Mouse (Mus musculus): Measurements from ENCODE around the gene Osbpl6. TPM values are rescaled to one million over a fixed set of nuclear protein-coding genes. Genes with fewer than 3 reads are reported as not detected.

Osbpl6 gene
- polyA plus RNA-seq (2012; rRNA removed; ENCODE audit: low replicate concordance): 71.3 and 140 TPM in 2 replicates

DNA sequence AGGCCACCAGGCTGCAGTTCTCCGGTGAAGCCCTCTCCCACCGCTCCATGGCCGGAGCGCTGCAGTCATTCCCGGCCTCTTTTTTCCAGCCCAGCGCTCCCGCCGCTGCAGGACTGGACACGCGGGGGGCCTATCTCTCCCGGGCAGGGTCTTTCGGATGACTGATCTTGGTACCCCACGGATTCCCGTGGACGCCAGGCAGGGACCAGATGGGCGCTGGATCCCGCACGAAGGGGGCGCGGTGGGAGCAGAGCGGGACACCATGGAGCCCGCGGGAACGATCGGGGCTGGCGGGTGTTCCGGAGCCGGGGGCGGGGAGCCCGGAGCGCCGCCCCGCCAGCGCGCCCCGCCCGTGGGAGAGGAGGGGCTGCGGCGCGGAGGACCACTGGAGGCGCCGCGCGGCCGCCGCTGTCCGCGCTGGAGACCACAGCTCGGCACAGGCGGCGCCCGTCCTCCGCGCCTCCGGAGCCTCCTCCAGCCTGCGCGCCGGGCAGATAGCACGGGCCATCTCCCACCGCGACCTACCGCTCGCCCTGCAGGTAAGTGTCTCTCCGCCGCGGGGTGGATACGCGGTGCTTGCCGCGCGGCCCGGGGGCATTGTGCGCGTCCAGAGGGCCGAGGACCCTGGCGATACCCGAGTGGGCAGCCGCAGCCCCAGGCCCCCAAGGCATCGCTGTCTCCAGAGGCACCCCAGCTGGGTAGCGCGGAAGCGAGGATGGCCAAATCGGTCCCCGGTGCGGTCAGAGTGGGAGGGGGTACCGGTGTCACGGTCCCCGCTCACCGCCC, at the start of gene Osbpl6:
Osbpl6 (plus strand) TSS at position 358 of the 786 bp plus-strand sequence.

DNA sequence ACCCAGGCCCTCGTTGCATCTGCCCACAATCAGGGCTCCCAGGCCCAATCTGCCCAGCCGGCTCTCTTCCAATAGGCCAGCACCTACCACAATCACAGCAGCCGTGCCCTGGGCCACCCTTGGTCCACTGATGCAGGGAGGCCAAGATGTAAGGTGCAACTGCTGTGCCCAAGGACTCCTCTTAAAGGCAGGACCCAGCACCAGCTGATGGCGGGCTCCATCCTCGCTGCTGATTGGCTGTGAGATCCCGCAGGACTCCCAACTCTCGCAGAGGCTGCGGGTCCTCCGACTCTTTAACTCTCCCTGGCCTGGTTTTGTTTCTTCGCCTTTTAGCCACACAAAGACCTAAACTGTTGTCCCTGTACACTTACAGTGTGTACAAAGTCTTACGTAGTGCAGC, 46.1 kb upstream of the Osbpl6 start, which contains the start of gene Cyct:
Cyct (minus strand) TSS at position 225 of the 400 bp plus-strand sequence.

DNA sequence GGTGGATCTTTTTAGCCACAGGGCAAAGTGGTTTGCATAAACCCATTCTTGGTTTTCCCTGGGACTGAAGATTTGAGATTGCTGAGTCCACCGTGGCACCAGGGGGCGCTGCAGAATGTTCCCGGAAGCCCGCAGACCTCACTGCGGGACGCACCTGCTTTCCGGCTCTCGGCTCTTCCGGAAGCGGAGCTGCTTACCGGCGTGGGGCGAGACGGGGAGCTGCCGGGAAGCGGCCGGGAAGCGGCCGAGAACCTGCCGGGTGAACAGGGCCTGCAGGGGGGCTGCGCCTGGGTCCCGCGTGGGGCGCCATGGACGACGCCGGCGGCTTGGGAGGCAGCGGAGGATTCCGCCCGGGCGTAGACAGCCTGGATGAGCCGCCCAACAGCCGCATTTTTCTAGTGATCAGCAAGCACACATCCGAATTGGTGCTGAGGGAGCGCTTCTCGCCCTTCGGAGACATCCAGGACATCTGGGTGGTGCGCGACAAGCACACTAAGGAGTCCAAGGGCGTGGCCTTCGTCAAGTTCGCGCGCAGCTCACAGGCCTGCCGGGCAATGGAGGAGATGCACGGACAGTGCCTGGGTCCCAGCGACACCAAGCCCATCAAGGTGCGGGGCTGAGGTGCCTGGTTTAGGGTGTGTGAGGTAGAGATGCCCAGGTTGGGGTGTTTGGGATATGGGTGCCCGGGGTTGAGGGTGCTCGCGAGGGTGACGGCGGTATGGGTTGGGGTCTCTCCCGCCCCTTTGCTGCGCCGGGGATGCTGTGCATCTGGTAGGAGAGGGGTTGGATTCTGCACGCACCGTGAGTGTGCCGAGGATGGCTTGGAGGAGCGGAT, 36.3 kb upstream of the Osbpl6 start, which contains the start of gene Rbm45:
Rbm45 (plus strand) TSS at position 164 of the 835 bp plus-strand sequence.

DNA sequence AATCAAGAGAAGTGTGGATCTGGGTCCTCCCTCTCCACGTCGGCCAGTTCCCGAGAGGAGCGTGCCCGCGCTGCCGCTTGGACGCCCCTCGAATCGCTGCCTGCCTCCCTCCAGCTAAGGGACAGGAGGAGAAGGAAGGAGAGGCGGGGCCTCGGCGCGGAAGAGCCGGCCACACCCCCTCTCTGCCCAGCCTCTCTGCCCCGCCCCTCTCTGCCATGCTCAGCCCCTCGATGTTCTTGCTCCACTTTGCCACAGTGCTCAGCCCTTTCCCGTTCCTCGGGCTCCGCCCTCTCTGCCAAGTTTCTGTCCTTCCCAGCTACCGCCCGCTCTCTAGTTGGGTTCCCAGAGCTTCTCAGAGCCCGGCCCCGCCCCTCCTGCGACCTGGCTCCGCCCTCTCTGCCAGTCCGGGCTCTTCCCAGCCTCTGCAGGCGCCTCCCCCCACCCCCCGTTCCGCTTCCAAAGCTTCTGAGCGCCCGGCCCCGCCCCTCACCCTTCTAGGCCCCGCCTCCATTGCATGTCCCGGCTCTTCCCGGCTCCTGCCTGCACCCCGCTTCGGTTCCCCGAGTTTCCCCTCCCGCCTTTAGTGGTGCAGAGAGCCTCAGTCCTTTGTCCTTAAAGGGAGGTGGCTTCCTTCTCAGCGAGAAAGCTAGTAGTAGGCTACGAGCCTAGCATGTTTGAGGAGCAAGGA, 241.7 kb downstream of the Osbpl6 start, which contains the start of the genes Prkra and Pjvk:
Prkra (minus strand) TSS at position 133 of the 688 bp plus-strand sequence.
Pjvk (plus strand) TSS at position 594 of the 688 bp plus-strand sequence.

Other genes starting within 250 kb of the Osbpl6 start
- gene Pde11a, start 67.7 kb upstream of the Osbpl6 start, polyA plus RNA-seq (2012; rRNA removed; ENCODE audit: low replicate concordance): 0.05 and 0.19 TPM in 2 replicates
- gene Cyct, start 46.1 kb upstream of the Osbpl6 start, polyA plus RNA-seq (2012; rRNA removed; ENCODE audit: low replicate concordance): not detected in 2 replicates
- gene Rbm45, start 36.5 kb upstream of the Osbpl6 start, polyA plus RNA-seq (2012; rRNA removed; ENCODE audit: low replicate concordance): 7.2 and 10.0 TPM in 2 replicates
- 11.9 and 16.8 TPM in 2 replicates for gene Prkra, start 241.5 kb downstream of the Osbpl6 start, polyA plus RNA-seq (2012; rRNA removed; ENCODE audit: low replicate concordance)
- not detected in 2 replicates for gene Pjvk, start 242.0 kb downstream of the Osbpl6 start, polyA plus RNA-seq (2012; rRNA removed; ENCODE audit: low replicate concordance)

All from duodenum, adult 2 months (tissue).